Mouse (Mus musculus): ENCODE results near the gene Itgax. TPM values are rescaled to one million over a fixed set of nuclear protein-coding genes. Genes with fewer than 3 reads are reported as not detected.

Gene Itgax
- polyA plus RNA-seq (2016; fragmentation: Nextera tagmentation; extraction: Ambion mirVana) = not detected in 2 replicates

DNA sequence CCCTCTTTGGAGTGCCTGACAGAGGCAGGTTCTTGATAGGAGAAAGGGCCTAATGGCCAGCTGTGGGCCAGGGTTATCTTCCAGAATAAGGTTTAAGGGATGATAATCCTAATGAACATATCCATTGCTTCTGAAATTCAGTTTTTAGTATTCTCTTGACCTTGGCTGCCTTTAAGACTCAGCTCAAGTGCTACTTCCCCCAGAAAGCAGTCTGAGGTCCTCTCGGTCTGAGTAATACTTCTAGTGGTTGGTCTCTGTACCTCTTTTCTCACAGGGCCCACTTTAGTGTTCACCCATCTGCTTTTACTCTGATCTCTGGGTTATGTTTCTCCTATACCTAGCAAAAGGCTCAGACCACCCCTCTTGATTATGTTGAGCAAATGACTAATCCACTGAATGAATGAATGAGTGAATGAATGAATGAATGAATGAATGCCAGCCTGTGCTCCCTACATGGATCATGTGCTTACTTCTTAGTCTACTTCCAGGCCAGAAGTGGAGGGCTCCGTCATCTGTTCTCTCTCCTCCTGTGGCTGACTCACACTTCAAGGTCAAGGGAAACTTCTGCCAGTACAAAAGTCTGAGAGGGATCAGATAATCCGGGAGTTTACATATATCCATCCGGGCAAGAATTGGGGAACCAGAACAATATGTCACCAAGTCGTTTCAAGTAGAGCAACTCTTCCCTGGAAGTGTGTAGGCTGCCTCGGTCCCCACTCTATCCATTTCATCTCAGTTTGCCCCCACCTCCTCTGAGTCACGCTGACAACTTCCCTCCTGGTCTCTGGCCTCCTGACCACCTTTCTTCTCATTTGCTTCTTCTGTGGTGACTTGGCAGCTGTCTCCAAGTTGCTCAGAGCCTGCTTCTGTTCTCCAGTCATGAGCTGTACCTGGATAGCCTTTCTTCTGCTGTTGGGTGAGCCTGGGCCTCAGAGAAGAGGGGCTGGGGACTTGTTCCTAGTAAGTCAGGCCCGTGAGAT lies at the start of gene Itgax:
Gene Itgax, plus strand, starts transcription at position 807 of the 980 bp plus-strand sequence.
- H3K27me3 ChIP-seq (ENCODE audit: low read depth, poor library complexity, severe bottlenecking) = no peaks in the 10 kb centered on the region
- 87% methylated on average over 8 of the region's 8 CpGs for WGBS

DNA sequence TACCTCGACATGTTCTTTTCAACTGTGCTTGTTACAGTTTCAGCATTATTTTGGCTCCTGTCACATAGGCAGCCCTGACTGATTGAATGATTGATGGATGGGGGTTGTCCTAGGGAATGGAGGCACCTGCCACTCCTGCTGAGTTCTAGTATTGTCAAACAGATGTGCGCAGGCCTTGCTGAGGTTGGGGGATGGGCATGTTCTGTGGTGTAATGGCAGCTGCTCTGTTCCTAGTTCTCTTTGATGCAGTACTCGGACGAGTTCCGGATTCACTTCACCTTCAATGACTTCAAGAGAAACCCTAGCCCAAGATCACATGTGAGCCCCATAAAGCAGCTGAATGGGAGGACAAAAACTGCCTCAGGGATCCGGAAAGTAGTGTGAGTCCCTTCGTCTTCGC lies 49.3 kb upstream of the Itgax start:
- Histone ChIP-seq H3K4me3 (no peak overlapping the region), H3K27me3 (ENCODE audit: low read depth, poor library complexity, severe bottlenecking) (no peaks in the 10 kb centered on the region), H3K27ac (no peak overlapping the region), H3K36me3 (no peaks in the 10 kb centered on the region), H3K4me1 (0 out of 2 replicates have a peak, but pooled peaks cover 5% of the 10 kb centered on the region), H3K9me3 (replicated peaks) (no peaks in the 10 kb centered on the region)
- DNase-seq (ENCODE audit: low spot score) = no peak
- 80% methylated on average over 8 of the region's 8 CpGs for WGBS

More for the DNA sequence above, at the start of gene Itgax:
- Histone ChIP-seq H3K27ac (no peak within 1 kb of the TSS), H3K4me3 (no peak within 1 kb of the TSS), H3K4me1 (no peaks in the 10 kb centered on the region), H3K36me3 (no peaks in the 10 kb centered on the region), H3K9me3 (replicated peaks) (no peaks in the 10 kb centered on the region)
- DNase-seq (ENCODE audit: low spot score) = no peak

DNA sequence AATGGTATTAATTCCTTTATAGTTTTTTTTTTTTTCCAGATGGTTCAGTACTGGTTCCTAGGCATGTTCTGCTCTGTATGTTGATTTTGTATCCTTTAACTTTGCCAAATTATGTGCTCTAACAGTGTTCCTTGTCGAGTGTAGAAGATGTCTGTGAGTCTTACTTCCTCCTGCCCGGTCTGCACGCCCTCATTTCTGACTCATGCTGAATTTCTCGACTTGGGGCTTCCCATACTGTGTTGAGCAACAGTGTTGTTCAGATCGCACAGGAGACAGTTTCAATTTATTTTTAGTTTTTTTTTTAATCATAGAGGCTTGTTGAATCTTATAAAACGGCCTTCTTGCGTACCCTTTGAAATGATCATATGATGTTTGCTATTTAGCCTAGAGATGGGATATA lies 40.2 kb upstream of the Itgax start:
- Histone ChIP-seq H3K4me1 (no peaks in the 10 kb centered on the region), H3K27me3 (ENCODE audit: low read depth, poor library complexity, severe bottlenecking) (no peaks in the 10 kb centered on the region), H3K9me3 (replicated peaks) (no peaks in the 10 kb centered on the region), H3K36me3 (no peaks in the 10 kb centered on the region), H3K4me3 (no peak overlapping the region), H3K27ac (no peak overlapping the region)
- WGBS = 91% methylated on average over 7 of the region's 7 CpGs
- no peak for DNase-seq (ENCODE audit: low spot score)

DNA sequence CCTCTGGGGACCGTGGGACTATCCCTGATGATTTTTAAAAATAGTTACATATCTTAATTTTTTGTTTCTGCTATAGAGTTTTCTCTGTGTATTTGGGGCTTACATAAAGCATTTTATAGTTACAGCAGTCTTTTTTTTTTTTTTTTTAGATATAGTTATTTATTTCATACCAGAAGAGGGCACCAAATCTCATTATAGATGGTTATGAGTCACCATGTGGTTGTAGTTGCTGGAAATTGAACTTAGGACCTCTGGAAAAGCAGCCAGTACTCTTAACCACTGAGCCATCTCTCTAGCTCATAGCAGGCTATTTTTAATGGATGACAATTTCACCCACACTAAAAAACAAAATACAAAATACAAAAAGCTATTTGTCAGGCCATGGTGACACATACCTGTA lies 31.2 kb upstream of the Itgax start:
- Histone ChIP-seq H3K27me3 (ENCODE audit: low read depth, poor library complexity, severe bottlenecking) (no peaks in the 10 kb centered on the region), H3K9me3 (replicated peaks) (no peaks in the 10 kb centered on the region), H3K27ac (no peak overlapping the region), H3K4me1 (no peaks in the 10 kb centered on the region), H3K4me3 (no peak overlapping the region), H3K36me3 (no peaks in the 10 kb centered on the region)
- DNase-seq (ENCODE audit: low spot score) = no peak
- WGBS = 77% methylated on average over 1 of the region's 1 CpGs

GRCm38 (mm10) chr7:128100742-128101357 lies 28.5 kb upstream of the Itgax start:
- no peak overlapping the region for H3K27ac ChIP-seq
- no peak for DNase-seq (ENCODE audit: low spot score)
- no peaks in the 10 kb centered on the region for H3K27me3 ChIP-seq (ENCODE audit: low read depth, poor library complexity, severe bottlenecking)
- WGBS = 84% methylated on average over 2 of the region's 2 CpGs
- H3K9me3 ChIP-seq (replicated peaks) = no peaks in the 10 kb centered on the region
- no peaks in the 10 kb centered on the region for H3K36me3 ChIP-seq
- no peaks in the 10 kb centered on the region for H3K4me1 ChIP-seq
- H3K4me3 ChIP-seq = no peak overlapping the region

DNA sequence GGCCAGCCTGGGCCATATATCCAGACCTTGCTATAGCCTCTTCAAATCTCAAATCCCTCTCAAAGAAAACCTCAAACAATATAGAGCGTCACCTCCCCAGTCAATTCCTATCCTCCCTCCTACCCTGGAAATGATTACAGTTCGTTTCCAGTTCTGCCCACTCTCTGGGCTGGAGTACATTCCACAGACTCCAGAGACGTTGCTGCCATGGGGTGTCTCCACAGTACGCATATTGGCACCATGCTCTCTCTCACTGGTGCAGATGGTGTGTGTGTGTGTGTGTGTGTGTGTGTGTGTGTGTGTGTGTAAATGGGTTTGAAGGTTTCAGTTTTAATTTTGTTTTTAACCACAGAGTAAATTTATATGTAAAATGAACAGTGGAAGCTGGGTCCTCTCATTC lies 24.1 kb upstream of the Itgax start:
- Histone ChIP-seq H3K27ac (no peak overlapping the region), H3K4me1 (no peaks in the 10 kb centered on the region), H3K27me3 (ENCODE audit: low read depth, poor library complexity, severe bottlenecking) (no peaks in the 10 kb centered on the region), H3K4me3 (no peak overlapping the region), H3K9me3 (replicated peaks) (no peaks in the 10 kb centered on the region), H3K36me3 (no peaks in the 10 kb centered on the region)
- DNase-seq (ENCODE audit: low spot score) = no peak
- 77% methylated on average over 4 of the region's 4 CpGs for WGBS

GRCm38 (mm10) chr7:128107462-128107861 lies 21.9 kb upstream of the Itgax start:
- 92% methylated on average over 7 of the region's 7 CpGs for WGBS
- Histone ChIP-seq H3K36me3 (no peaks in the 10 kb centered on the region), H3K27ac (no peak overlapping the region), H3K9me3 (replicated peaks) (no peaks in the 10 kb centered on the region), H3K4me3 (no peak overlapping the region), H3K4me1 (no peaks in the 10 kb centered on the region), H3K27me3 (ENCODE audit: low read depth, poor library complexity, severe bottlenecking) (no peaks in the 10 kb centered on the region)
- DNase-seq (ENCODE audit: low spot score) = no peak

- no peak overlapping the region for H3K4me3 ChIP-seq
- DNase-seq (ENCODE audit: low spot score) = no peak
- H3K4me1 ChIP-seq = no peaks in the 10 kb centered on the region
- no peaks in the 10 kb centered on the region for H3K36me3 ChIP-seq
- no peak overlapping the region for H3K27ac ChIP-seq
- WGBS = 71% methylated on average over 2 of the region's 2 CpGs
- no peaks in the 10 kb centered on the region for H3K9me3 ChIP-seq (replicated peaks)
- H3K27me3 ChIP-seq (ENCODE audit: low read depth, poor library complexity, severe bottlenecking) = no peaks in the 10 kb centered on the region
These were observed 19.0 kb upstream of the Itgax start for GRCm38 (mm10) chr7:128110314-128110713.

- H3K9me3 ChIP-seq (replicated peaks) = no peaks in the 10 kb centered on the region
- H3K27me3 ChIP-seq (ENCODE audit: low read depth, poor library complexity, severe bottlenecking) = no peaks in the 10 kb centered on the region
- DNase-seq (ENCODE audit: low spot score) = no peak
- no peak overlapping the region for H3K4me3 ChIP-seq
- no peak overlapping the region for H3K27ac ChIP-seq
- no peaks in the 10 kb centered on the region for H3K4me1 ChIP-seq
- H3K36me3 ChIP-seq = no peaks in the 10 kb centered on the region
- 93% methylated on average over 11 of the region's 11 CpGs for WGBS
These were observed 17.2 kb upstream of the Itgax start for GRCm38 (mm10) chr7:128112131-128112530.

- 93% methylated on average over 11 of the region's 11 CpGs for WGBS
- Histone ChIP-seq H3K4me1 (no peaks in the 10 kb centered on the region), H3K36me3 (no peaks in the 10 kb centered on the region), H3K9me3 (replicated peaks) (no peaks in the 10 kb centered on the region), H3K27ac (no peak overlapping the region), H3K27me3 (ENCODE audit: low read depth, poor library complexity, severe bottlenecking) (no peaks in the 10 kb centered on the region), H3K4me3 (no peak overlapping the region)
- DNase-seq (ENCODE audit: low spot score) = no peak
These were observed 14.8 kb upstream of the Itgax start for GRCm38 (mm10) chr7:128114371-128115105.

- Histone ChIP-seq H3K36me3 (no peaks in the 10 kb centered on the region), H3K4me1 (no peaks in the 10 kb centered on the region), H3K27me3 (ENCODE audit: low read depth, poor library complexity, severe bottlenecking) (no peaks in the 10 kb centered on the region), H3K9me3 (replicated peaks) (no peaks in the 10 kb centered on the region), H3K27ac (no peak overlapping the region), H3K4me3 (no peak overlapping the region)
- no peak for DNase-seq (ENCODE audit: low spot score)
- WGBS = 83% methylated on average over 5 of the region's 5 CpGs
These were observed 14.0 kb upstream of the Itgax start for GRCm38 (mm10) chr7:128115211-128115958.

GRCm38 (mm10) chr7:128116396-128116795 lies 13.0 kb upstream of the Itgax start:
- 95% methylated on average over 5 of the region's 5 CpGs for WGBS
- no peaks in the 10 kb centered on the region for H3K9me3 ChIP-seq (replicated peaks)
- H3K36me3 ChIP-seq = no peaks in the 10 kb centered on the region
- no peak overlapping the region for H3K27ac ChIP-seq
- no peaks in the 10 kb centered on the region for H3K4me1 ChIP-seq
- H3K4me3 ChIP-seq = no peak overlapping the region
- no peak for DNase-seq (ENCODE audit: low spot score)
- H3K27me3 ChIP-seq (ENCODE audit: low read depth, poor library complexity, severe bottlenecking) = no peaks in the 10 kb centered on the region
